Comparison of ENCODE assay signal across 9 mouse cellular contexts in genomic region chr4:120850946-120851345, GRCm38 (mm10). TPM values are rescaled to one million over a fixed set of nuclear protein-coding genes. Genes with fewer than 3 reads are reported as not detected.
DNase-seq lines count a peak whose midpoint lies in the region; ATAC-seq and TF ChIP-seq lines count a peak whose summit lies in the region.
"Had no signal": no experiment of that assay in that cellular context is flagged by ENCODE, and none has a peak within 500 bp of the region (broad histone marks: within the 10 kb centered on the region; RNA-seq: fewer than 3 reads in every experiment).

No protein-coding gene starts in this region.

- no peak overlapping the region for H3K4me3 ChIP-seq in intestine, embryonic 14.5 days (ENCODE audit: low read depth, low read length)
- no peak overlapping the region for H3K4me3 ChIP-seq in intestine, embryonic 16.5 days (ENCODE audit: low read length)
- H3K4me3 ChIP-seq in limb, embryonic 14.5 days (replicated peaks; ENCODE audit: low read length), result no peak overlapping the region
- no peak overlapping the region for H3K4me3 ChIP-seq in testis, adult 2 months (ENCODE audit: control insufficient read depth, low read depth, low read length)
- H3K4me3 ChIP-seq: lung, embryonic 15.5 days had no signal

- no peaks in the 10 kb centered on the region for H3K36me3 ChIP-seq in intestine, embryonic 14.5 days (ENCODE audit: control insufficient read depth, insufficient read depth, low read length)
- H3K36me3 ChIP-seq in intestine, embryonic 16.5 days (ENCODE audit: control insufficient read depth, insufficient read depth, low read length), result no peaks in the 10 kb centered on the region
- H3K36me3 ChIP-seq in limb, embryonic 14.5 days (ENCODE audit: control insufficient read depth, insufficient read depth, low read length), result no peaks in the 10 kb centered on the region
- no peaks in the 10 kb centered on the region for H3K36me3 ChIP-seq in testis, adult 2 months (ENCODE audit: control insufficient read depth, insufficient read depth, low read length)
- H3K36me3 ChIP-seq: lung, embryonic 15.5 days had no signal

- no peak overlapping the region for H3K4me2 ChIP-seq in intestine, embryonic 14.5 days (ENCODE audit: low read length)
- H3K4me2 ChIP-seq in intestine, embryonic 16.5 days (ENCODE audit: low read depth, low read length), result no peak overlapping the region
- H3K4me2 ChIP-seq in limb, embryonic 14.5 days (replicated peaks; ENCODE audit: low read depth, low read length, severe bottlenecking), result no peak overlapping the region
- H3K4me2 ChIP-seq: lung, embryonic 15.5 days had no signal

- WGBS in intestine, embryonic 14.5 days, result 6% methylated on average over 10 of the region's 10 CpGs
- WGBS in intestine, embryonic 16.5 days, result 3% methylated on average over 10 of the region's 10 CpGs
- 4% methylated on average over 10 of the region's 10 CpGs for WGBS in limb, embryonic 14.5 days

- peaks cover 17% of the 10 kb centered on the region for H3K27me3 ChIP-seq in intestine, embryonic 14.5 days (replicated peaks; ENCODE audit: control insufficient read depth, insufficient read depth, low read length)
- H3K27me3 ChIP-seq in intestine, embryonic 16.5 days (replicated peaks; ENCODE audit: control insufficient read depth, insufficient read depth, low read length), result peaks cover 18% of the 10 kb centered on the region
- peaks cover 22% of the 10 kb centered on the region; the same call in 1 of the 2 replicates for H3K27me3 ChIP-seq in limb, embryonic 14.5 days (ENCODE audit: control insufficient read depth, insufficient read depth, low read length)
- no peaks in the 10 kb centered on the region for H3K27me3 ChIP-seq in testis, adult 2 months (ENCODE audit: control insufficient read depth, insufficient read depth, low read length)

- no peak overlapping the region for H3K27ac ChIP-seq in intestine, embryonic 14.5 days (ENCODE audit: low read depth)
- no peak overlapping the region for H3K27ac ChIP-seq in intestine, embryonic 16.5 days (ENCODE audit: low read length)
- H3K27ac ChIP-seq in limb, embryonic 14.5 days (replicated peaks; ENCODE audit: low read depth, low read length), result no peak overlapping the region
- H3K27ac ChIP-seq in testis, adult 2 months (ENCODE audit: control insufficient read depth, insufficient read depth, low read depth, low read length), result no peak overlapping the region
- H3K27ac ChIP-seq: lung, embryonic 15.5 days had no signal

- peak; percentile 86; the same call in 1 of the 2 replicates for TF ChIP-seq CTCF in testis, adult 2 months (IDR thresholded peaks at IDR 0.05; ENCODE audit: control insufficient read depth, insufficient read depth, insufficient replicate concordance, low read depth, low read length)

- DNase-seq in intestine, embryonic 14.5 days (ENCODE audit: low spot score), result peak; percentile 93
- DNase-seq in brain, adult 2 months (ENCODE audit: low read depth, low spot score), result peak; percentile 96
- peak; percentile 39 for DNase-seq in hindlimb bud, embryonic 11.5 days (ENCODE audit: extremely low spot score, low read depth, low spot score)
- DNase-seq in limb, embryonic 14.5 days (ENCODE audit: low spot score), result peak; percentile 74
- DNase-seq in natural killer cell, adult 2 months (ENCODE audit: low spot score in 2 of 2), result peak; percentile 51 to 62

- no peak overlapping the region for H3K9ac ChIP-seq in intestine, embryonic 14.5 days (ENCODE audit: low read length)
- H3K9ac ChIP-seq in intestine, embryonic 16.5 days (ENCODE audit: low read depth, low read length), result no peak overlapping the region
- no peak overlapping the region for H3K9ac ChIP-seq in limb, embryonic 14.5 days (ENCODE audit: low read depth, low read length, severe bottlenecking)
- H3K9ac ChIP-seq: lung, embryonic 15.5 days had no signal

- H3K9me3 ChIP-seq in intestine, embryonic 14.5 days (ENCODE audit: control insufficient read depth, low read length), result no peaks in the 10 kb centered on the region
- H3K9me3 ChIP-seq in intestine, embryonic 16.5 days (ENCODE audit: control insufficient read depth, low read length), result no peaks in the 10 kb centered on the region
- H3K9me3 ChIP-seq in limb, embryonic 14.5 days (ENCODE audit: control insufficient read depth, low read length), result 0 out of 2 replicates have a peak, but pooled peaks cover 3% of the 10 kb centered on the region
- H3K9me3 ChIP-seq: lung, embryonic 15.5 days had no signal

- H3K4me1 ChIP-seq in intestine, embryonic 14.5 days (replicated peaks; ENCODE audit: control insufficient read depth, insufficient read depth, low read length), result no peaks in the 10 kb centered on the region
- H3K4me1 ChIP-seq in intestine, embryonic 16.5 days (ENCODE audit: control insufficient read depth, insufficient read depth, low read length), result no peaks in the 10 kb centered on the region
- H3K4me1 ChIP-seq in limb, embryonic 14.5 days (ENCODE audit: control insufficient read depth, insufficient read depth, low read length), result no peaks in the 10 kb centered on the region
- H3K4me1 ChIP-seq in testis, adult 2 months (ENCODE audit: control insufficient read depth, insufficient read depth, low read length), result peaks cover 5% of the 10 kb centered on the region
- H3K4me1 ChIP-seq: lung, embryonic 15.5 days had no signal

- no peak for TF ChIP-seq POLR2A in limb, embryonic 14.5 days (IDR thresholded peaks at IDR 0.05; ENCODE audit: borderline replicate concordance, extremely low read depth, insufficient read depth, insufficient read length)
- TF ChIP-seq POLR2A in testis, adult 2 months (IDR thresholded peaks at IDR 0.05; ENCODE audit: control insufficient read depth, low read depth, low read length), result no peak

- no peak for ATAC-seq in intestine, embryonic 14.5 days (replicated peaks; ENCODE audit: low FRiP score, low TSS enrichment, low read depth)
- ATAC-seq in intestine, embryonic 16.5 days, result no peak
- ATAC-seq in erythroblast, adult 5-6 weeks (replicated peaks; ENCODE audit: low FRiP score, poor library complexity, severe bottlenecking), result peak; percentile 73; the same call in 1 of the 2 replicates
- ATAC-seq in limb, embryonic 14.5 days (ENCODE audit: low FRiP score, low read depth), result no peak

RNA-seq across cellular contexts. Expression of gene Rims3, which starts 3.7 kb away (rescaled TPM):
- 2.2 and 2.5 TPM in 2 replicates for polyA plus RNA-seq in intestine, embryonic 14.5 days (2014; fragmentation: Nextera tagmentation; extraction: Ambion mirVana)
- 0.82 and 0.88 TPM in 2 replicates for polyA plus RNA-seq in intestine, embryonic 16.5 days (2015; fragmentation: Nextera tagmentation; extraction: Ambion mirVana)
- 0.21 and 1.2 TPM in 2 replicates for total RNA-seq in erythroblast, adult 5-6 weeks (2015; ENCODE audit: low replicate concordance)
- total RNA-seq in erythroblast, adult 5-6 weeks (2017; ENCODE audit: low replicate concordance), result 0.43 and 0.98 TPM in 2 replicates
- 0.75 and 0.77 TPM in 2 replicates for polyA plus RNA-seq in limb, embryonic 14.5 days (2012; rRNA removed)
- 0.55 and 0.57 TPM in 2 replicates for polyA plus RNA-seq in limb, embryonic 14.5 days (2014; fragmentation: Nextera tagmentation; extraction: Ambion mirVana)
- 3.3 and 4.0 TPM in 2 replicates for polyA plus RNA-seq in testis, adult 2 months (2012; rRNA removed)

RNA-seq across cellular contexts. Expression of gene Nfyc, which starts 19.6 kb away (rescaled TPM):
- 101 and 109 TPM in 2 replicates for polyA plus RNA-seq in intestine, embryonic 14.5 days (2014; fragmentation: Nextera tagmentation; extraction: Ambion mirVana)
- polyA plus RNA-seq in intestine, embryonic 16.5 days (2015; fragmentation: Nextera tagmentation; extraction: Ambion mirVana), result 82.0 and 85.8 TPM in 2 replicates
- 27.9 and 30.3 TPM in 2 replicates for total RNA-seq in erythroblast, adult 5-6 weeks (2015; ENCODE audit: low replicate concordance)
- total RNA-seq in erythroblast, adult 5-6 weeks (2017; ENCODE audit: low replicate concordance), result 30.0 and 36.3 TPM in 2 replicates
- 170 and 245 TPM in 2 replicates for polyA plus RNA-seq in limb, embryonic 14.5 days (2012; rRNA removed)
- 108 and 112 TPM in 2 replicates for polyA plus RNA-seq in limb, embryonic 14.5 days (2014; fragmentation: Nextera tagmentation; extraction: Ambion mirVana)
- 60.9 and 70.3 TPM in 2 replicates for polyA plus RNA-seq in testis, adult 2 months (2012; rRNA removed)

Comparison
In these comparisons a context has a peak if more than half of its experiments do, and no peak if none do; other contexts are left out.
1. DNase-seq: peak in every context shown above with its lines; median percentile 96 in brain, adult 2 months; 93 in intestine, embryonic 14.5 days; 74 in limb, embryonic 14.5 days; 56 in natural killer cell, adult 2 months; 39 in hindlimb bud, embryonic 11.5 days.